ENCODE assay signal across 20 mouse cellular contexts in the genomic region with DNA sequence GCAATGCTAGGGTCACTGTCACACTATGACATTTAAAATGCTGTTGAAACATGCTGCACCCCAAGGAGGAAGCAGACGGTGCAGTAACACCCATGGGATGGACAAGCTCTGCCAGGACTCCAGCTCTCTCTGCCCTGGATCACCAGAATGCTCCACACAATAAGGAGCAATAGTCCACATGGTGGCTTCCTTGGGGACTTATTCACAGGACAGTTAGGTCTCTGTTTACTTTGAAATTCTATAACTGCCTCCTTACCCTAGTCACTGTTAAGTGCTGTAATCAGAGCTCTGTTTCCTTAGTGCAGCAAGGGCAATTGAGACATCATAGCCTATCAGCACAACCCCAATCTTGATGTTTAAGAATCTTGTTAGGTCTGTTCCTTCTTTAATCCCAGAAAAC.
A peak's percentile ranks its signal among the peaks of the same experiment; 100 is the strongest.
DNase-seq lines count a peak whose midpoint lies in the region; ATAC-seq and TF ChIP-seq lines count a peak whose summit lies in the region.
"Had no signal": no experiment of that assay in that cellular context is flagged by ENCODE, and none has a peak within 500 bp of the region (broad histone marks: within the 10 kb centered on the region; RNA-seq: fewer than 3 reads in every experiment).

No protein-coding gene starts in this region.

- H3K27ac ChIP-seq in kidney, embryonic 14.5 days (ENCODE audit: low read depth, low read length), result no peak overlapping the region
- no peak overlapping the region for H3K27ac ChIP-seq in kidney, postnatal 0 days
- H3K27ac ChIP-seq in intestine, embryonic 16.5 days (ENCODE audit: low read length), result no peak overlapping the region
- H3K27ac ChIP-seq: forebrain, embryonic 10.5 days; gastrocnemius, adult 2 months; hindbrain, embryonic 12.5 days; hindbrain, embryonic 15.5 days had no signal

- ATAC-seq in kidney, embryonic 14.5 days (ENCODE audit: low FRiP score, low TSS enrichment), result peak; percentile 76
- no peak for ATAC-seq in kidney, postnatal 0 days (replicated peaks; ENCODE audit: low FRiP score, low read depth)
- peak; percentile 40; the same call in 1 of the 2 replicates for ATAC-seq in intestine, embryonic 16.5 days
- ATAC-seq: activated CD4-positive, CD25-positive, alpha-beta regulatory T cell, adult 4 months; CD4-positive, CD25-positive, alpha-beta regulatory T cell, adult 4 months; forebrain, embryonic 14.5 days; forebrain, postnatal 0 days had no signal

- H3K36me3 ChIP-seq in kidney, embryonic 14.5 days (ENCODE audit: control insufficient read depth, insufficient read depth, low read length), result no peaks in the 10 kb centered on the region
- H3K36me3 ChIP-seq in kidney, postnatal 0 days (ENCODE audit: insufficient read depth, low read length), result no peaks in the 10 kb centered on the region
- no peaks in the 10 kb centered on the region for H3K36me3 ChIP-seq in intestine, embryonic 16.5 days (ENCODE audit: control insufficient read depth, insufficient read depth, low read length)
- H3K36me3 ChIP-seq: hindbrain, embryonic 12.5 days; hindbrain, embryonic 15.5 days had no signal

- intact Hi-C loops in left cerebral cortex, postnatal 36 days (cut with DNase I), result no loop called here

- H3K4me2 ChIP-seq in kidney, embryonic 14.5 days (replicated peaks; ENCODE audit: low read depth, low read length), result no peak overlapping the region
- no peak overlapping the region for H3K4me2 ChIP-seq in kidney, postnatal 0 days (ENCODE audit: low read length)
- H3K4me2 ChIP-seq in intestine, embryonic 16.5 days (ENCODE audit: low read depth, low read length), result no peak overlapping the region
- H3K4me2 ChIP-seq: heart, embryonic 11.5 days; hindbrain, embryonic 12.5 days; hindbrain, embryonic 15.5 days had no signal

- TF ChIP-seq CTCF in kidney, postnatal 0 days (IDR thresholded peaks at IDR 0.05; ENCODE audit: low read depth), result no peak

- H3K4me1 ChIP-seq in kidney, embryonic 14.5 days (ENCODE audit: control insufficient read depth, insufficient read depth, low read length), result no peaks in the 10 kb centered on the region
- no peaks in the 10 kb centered on the region for H3K4me1 ChIP-seq in kidney, postnatal 0 days (replicated peaks; ENCODE audit: insufficient read depth, low read length)
- no peaks in the 10 kb centered on the region for H3K4me1 ChIP-seq in intestine, embryonic 16.5 days (ENCODE audit: control insufficient read depth, insufficient read depth, low read length)
- H3K4me1 ChIP-seq: forebrain, embryonic 10.5 days; hindbrain, embryonic 12.5 days; hindbrain, embryonic 15.5 days had no signal

- H3K4me3 ChIP-seq in kidney, embryonic 14.5 days (ENCODE audit: low read length), result no peak overlapping the region
- no peak overlapping the region for H3K4me3 ChIP-seq in kidney, postnatal 0 days (replicated peaks; ENCODE audit: low read depth, low read length)
- no peak overlapping the region for H3K4me3 ChIP-seq in intestine, embryonic 16.5 days (ENCODE audit: low read length)
- H3K4me3 ChIP-seq: forebrain, embryonic 10.5 days; gastrocnemius, adult 2 months; hindbrain, embryonic 12.5 days; hindbrain, embryonic 15.5 days had no signal

- H3K9me3 ChIP-seq in kidney, embryonic 14.5 days (ENCODE audit: control insufficient read depth, low read length), result no peaks in the 10 kb centered on the region
- no peaks in the 10 kb centered on the region for H3K9me3 ChIP-seq in kidney, postnatal 0 days (replicated peaks; ENCODE audit: low read length)
- no peaks in the 10 kb centered on the region for H3K9me3 ChIP-seq in intestine, embryonic 16.5 days (ENCODE audit: control insufficient read depth, low read length)
- H3K9me3 ChIP-seq: forebrain, embryonic 10.5 days; hindbrain, embryonic 15.5 days had no signal

- H3K9ac ChIP-seq in kidney, embryonic 14.5 days (ENCODE audit: low read depth, low read length), result no peak overlapping the region
- H3K9ac ChIP-seq in kidney, postnatal 0 days (ENCODE audit: low read depth, low read length), result no peak overlapping the region
- H3K9ac ChIP-seq in intestine, embryonic 16.5 days (ENCODE audit: low read depth, low read length), result no peak overlapping the region
- H3K9ac ChIP-seq: forebrain, postnatal 0 days; hindbrain, embryonic 12.5 days; hindbrain, embryonic 15.5 days had no signal

- 21% methylated on average over 1 of the region's 1 CpGs for WGBS in kidney, embryonic 14.5 days
- WGBS in kidney, postnatal 0 days, result 14% methylated on average over 1 of the region's 1 CpGs
- WGBS in intestine, embryonic 16.5 days, result 63% methylated on average over 1 of the region's 1 CpGs

- no peaks in the 10 kb centered on the region for H3K27me3 ChIP-seq in kidney, embryonic 14.5 days (ENCODE audit: control insufficient read depth, insufficient read depth, low read length)
- H3K27me3 ChIP-seq in kidney, postnatal 0 days (ENCODE audit: insufficient read depth, low read length), result no peaks in the 10 kb centered on the region
- no peaks in the 10 kb centered on the region for H3K27me3 ChIP-seq in intestine, embryonic 16.5 days (replicated peaks; ENCODE audit: control insufficient read depth, insufficient read depth, low read length)
- H3K27me3 ChIP-seq: hindbrain, embryonic 12.5 days; hindbrain, embryonic 15.5 days had no signal

- no peak for DNase-seq in kidney, postnatal 25 days
- DNase-seq in kidney, postnatal 0 days (ENCODE audit: low spot score), result peak; percentile 14
- DNase-seq in kidney, postnatal 14 days, result no peak
- DNase-seq in left cerebral cortex, postnatal 36 days (ENCODE audit: low spot score in 2 of 2), result no peak
- DNase-seq: cerebellum, adult 18-20 months; cerebellum, adult 9-10 months; cerebellum, postnatal 14 days; forebrain, postnatal 0 days; gastrocnemius, adult 2 months; gastrocnemius, postnatal 14 days; heart, adult 11 months had no signal
